Mouse (Mus musculus) gastrocnemius, adult 2 months (tissue): ENCODE measurements around the gene Lgr4. TPM values are rescaled to one million over a fixed set of nuclear protein-coding genes. Genes with fewer than 3 reads are reported as not detected.

Experiments
- DNase-seq: peaks from one replicate; pipeline ENCODE4 v3.0.0; 2022
- H3K27ac ChIP-seq: fragments of 200-600 bp; 2 replicates; pipeline ENCODE4 v1.8.1; 2022; ENCODE audit warnings: mild to moderate bottlenecking
- H3K4me3 ChIP-seq: fragments of 200-600 bp; 2 replicates; pipeline ENCODE4 v1.8.1; 2022; ENCODE audit warnings: mild to moderate bottlenecking, moderate library complexity
- CTCF ChIP-seq: fragments of 200-600 bp; IDR thresholded peaks from 2 replicates; pipeline ENCODE4 v1.8.1; 2022; ENCODE audit warnings: antibody characterized with exemption, mild to moderate bottlenecking, moderate library complexity
- intact Hi-C: fragments of 180-260 bp; cut with DNase I; formaldehyde crosslinking; loops from one replicate; pipeline ENCODE4 v1.15.1; 2025
- total RNA-seq, 2 experiments: library from RNA; stranded (reverse); gene quantifications; 2 replicates each; pipeline ENCODE4 v1.2.3; 2021

Gene Lgr4
- total RNA-seq, 2 experiments from 2014 or later, result 28.9 to 30.4 TPM

DNA sequence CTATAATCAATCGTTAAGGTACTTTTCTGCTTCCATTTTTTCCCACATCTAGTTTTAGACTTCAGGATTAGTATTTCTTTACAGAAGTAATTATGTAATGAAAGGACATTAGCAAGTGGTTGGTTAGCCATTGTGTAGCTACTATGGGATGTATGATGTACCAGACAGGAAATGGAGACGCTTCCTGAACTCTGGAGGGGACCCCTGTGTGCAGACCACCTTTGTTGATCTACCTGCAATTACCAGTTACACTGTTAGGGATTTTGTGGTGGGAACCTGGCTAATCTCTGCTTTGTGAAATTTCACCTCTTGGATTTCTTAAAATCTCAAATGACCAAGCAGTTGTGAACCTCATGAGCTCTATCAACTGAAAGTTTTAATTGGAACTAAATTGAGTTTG, 54.9 kb downstream of the Lgr4 start:
- intact Hi-C loops, result loop anchor here (5.0 kb wide), 1 partner anchor 55 kb away; the partner anchor contains the start of gene Lgr4
- TF ChIP-seq CTCF, result no peak
- Histone ChIP-seq H3K4me3 (no peak overlapping the region), H3K27ac (no peak overlapping the region)
- no peak for DNase-seq

DNA sequence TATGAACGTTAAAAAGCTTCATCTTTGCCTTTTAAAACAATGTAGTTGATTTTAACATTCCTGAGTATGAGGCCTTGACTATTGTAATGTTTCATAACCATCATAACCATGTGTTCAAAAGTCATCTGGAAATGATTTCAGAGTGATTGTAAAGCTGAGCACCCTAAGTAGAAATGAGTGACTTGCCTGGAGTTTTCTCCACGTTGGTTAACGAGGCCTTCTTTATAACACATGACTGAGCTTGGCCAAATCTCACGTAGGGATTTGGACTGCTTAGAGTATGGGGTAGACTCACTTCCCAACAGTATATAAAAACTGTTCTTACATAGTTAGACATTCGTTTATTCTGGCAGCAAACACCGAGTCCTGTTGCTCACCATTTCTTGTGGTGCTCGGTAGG, 55.5 kb downstream of the Lgr4 start:
- Histone ChIP-seq H3K4me3 (no peak overlapping the region), H3K27ac (no peak overlapping the region)
- DNase-seq, result no peak
- intact Hi-C loops, result loop anchor here (5.0 kb wide), 1 partner anchor 56 kb away; the partner anchor contains the start of gene Lgr4
- TF ChIP-seq CTCF, result no peak

DNA sequence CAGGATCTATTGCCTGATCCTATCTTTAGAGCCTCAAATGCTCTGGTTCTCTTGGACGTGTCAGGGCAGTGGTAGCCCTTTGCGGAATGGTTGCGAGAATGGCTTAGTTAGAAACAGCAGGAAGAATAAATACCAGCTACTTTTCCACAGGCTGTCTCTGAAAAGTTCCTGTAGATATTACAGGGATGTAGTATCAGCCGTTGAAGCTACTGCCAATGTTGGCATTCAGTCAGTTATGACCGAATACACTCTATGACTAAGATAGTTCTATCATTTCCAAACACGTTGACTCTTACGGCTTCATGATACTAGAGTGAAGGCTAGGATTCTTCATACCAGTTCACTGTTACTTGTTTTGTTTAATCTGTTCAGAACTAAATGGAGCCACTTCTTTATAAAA, 57.4 kb downstream of the Lgr4 start:
- 0 out of 2 replicates have a peak overlapping the region, but pooled peaks have one; percentile 13 for H3K4me3 ChIP-seq
- TF ChIP-seq CTCF, result no peak
- DNase-seq, result no peak
- peak overlapping the region; percentile 55 for H3K27ac ChIP-seq
- intact Hi-C loops, result loop anchor here (5.0 kb wide), 1 partner anchor 58 kb away; the partner anchor contains the start of gene Lgr4

DNA sequence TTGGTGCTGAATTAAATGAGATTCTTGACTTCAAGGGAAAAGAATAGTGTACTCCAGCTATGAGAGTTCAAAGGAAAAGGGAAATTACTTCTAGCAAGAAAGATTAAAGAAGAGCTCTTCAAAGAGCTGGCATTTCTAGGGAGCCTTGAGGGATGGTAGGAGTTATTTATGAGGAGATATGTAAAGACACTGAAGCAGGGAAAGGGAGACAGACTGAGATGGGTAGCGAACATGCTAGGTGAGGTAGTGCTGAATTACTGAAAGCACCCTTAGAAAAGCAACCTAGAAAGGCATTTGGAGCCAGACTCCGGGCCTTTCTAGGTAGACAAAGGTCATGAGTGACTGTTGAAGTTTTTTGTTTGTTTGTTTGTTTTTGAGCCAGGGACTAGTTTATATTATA, 58.7 kb downstream of the Lgr4 start:
- TF ChIP-seq CTCF, result no peak
- no peak for DNase-seq
- no peak overlapping the region for H3K27ac ChIP-seq
- intact Hi-C loops, result no loop called here
- H3K4me3 ChIP-seq, result no peak overlapping the region

DNA sequence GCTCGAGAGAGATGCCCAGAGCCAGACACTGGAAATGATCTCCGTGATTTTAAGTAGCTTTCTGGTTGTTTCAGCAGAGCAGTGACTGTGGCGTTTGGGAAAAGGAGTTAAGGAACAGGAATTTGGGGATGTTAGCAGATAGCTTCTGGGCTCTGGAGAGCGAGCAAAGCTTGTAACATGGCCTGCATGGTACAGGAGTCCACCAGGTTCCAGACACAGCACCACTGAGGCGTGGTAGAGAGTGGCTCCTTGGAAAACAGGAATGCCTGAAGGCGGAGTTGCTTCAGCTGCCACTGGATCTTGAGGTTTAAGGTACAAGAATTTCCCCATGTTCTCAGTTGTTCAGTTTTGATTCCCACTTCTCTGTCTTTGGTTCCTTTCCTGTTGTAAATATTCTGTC, 59.9 kb downstream of the Lgr4 start:
- Histone ChIP-seq H3K27ac (no peak overlapping the region), H3K4me3 (no peak overlapping the region)
- intact Hi-C loops, result no loop called here
- TF ChIP-seq CTCF, result no peak
- DNase-seq, result no peak

DNA sequence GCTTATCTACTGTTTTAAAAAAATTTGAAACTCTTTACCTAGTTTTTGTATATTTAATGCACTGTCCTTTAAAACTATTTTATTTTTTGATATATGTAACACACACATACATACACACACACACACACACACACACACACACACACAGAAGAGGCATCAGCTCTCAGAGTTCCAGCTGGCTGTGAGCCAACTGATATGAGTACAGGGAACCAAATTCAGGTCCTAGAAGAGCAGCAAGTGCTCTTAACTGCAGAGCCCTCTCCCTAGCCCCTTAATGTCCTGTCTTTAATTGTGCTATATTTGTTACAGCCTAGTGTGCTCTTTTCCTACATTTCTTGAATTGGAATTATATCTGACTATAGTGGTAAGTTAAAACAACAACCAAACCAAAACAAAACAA, 61.8 kb downstream of the Lgr4 start:
- Histone ChIP-seq H3K27ac (no peak overlapping the region), H3K4me3 (no peak overlapping the region)
- TF ChIP-seq CTCF, result no peak
- intact Hi-C loops, result no loop called here
- no peak for DNase-seq

DNA sequence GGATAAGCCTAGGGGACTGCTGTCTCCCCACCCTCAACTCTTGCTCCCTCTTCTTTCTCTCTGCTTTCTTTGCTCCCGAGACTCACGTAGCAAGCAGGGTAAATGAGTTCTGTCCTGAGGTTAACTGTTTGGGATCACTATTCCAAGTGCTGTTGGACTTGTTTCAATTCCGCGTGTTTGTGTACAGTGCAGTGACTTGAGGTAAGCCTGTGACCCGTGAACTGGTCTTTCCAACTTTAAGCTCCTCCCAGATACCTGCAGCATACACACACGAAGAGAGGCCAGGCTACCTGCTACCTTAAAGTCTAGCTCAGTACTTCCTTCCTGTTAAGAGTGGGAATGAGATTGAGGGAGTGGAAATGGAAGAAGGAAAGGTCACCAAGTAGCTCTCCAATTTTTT, 66.0 kb downstream of the Lgr4 start:
- no peak overlapping the region for H3K4me3 ChIP-seq
- DNase-seq, result no peak
- H3K27ac ChIP-seq, result no peak overlapping the region
- intact Hi-C loops, result no loop called here
- no peak for TF ChIP-seq CTCF

DNA sequence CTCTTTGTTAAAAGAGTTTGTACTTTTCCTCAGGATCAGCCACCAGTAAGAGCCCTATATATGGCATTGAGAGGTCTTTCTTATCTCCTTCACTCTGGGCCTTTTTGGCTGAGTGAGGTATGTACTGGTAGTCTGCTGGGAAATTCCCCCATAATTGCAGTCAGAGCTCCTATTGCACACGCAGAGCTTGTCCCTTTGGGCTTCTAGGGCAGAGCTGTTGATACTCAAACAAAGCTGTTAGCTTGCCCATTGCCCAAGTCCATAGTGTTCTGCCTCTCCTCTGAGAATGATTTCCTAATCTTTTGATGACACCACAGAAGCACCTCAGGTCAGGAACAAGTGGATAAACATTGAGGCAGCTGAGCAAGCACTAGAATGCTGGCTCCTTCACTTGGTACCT, 67.5 kb downstream of the Lgr4 start:
- no peak overlapping the region for H3K27ac ChIP-seq

DNA sequence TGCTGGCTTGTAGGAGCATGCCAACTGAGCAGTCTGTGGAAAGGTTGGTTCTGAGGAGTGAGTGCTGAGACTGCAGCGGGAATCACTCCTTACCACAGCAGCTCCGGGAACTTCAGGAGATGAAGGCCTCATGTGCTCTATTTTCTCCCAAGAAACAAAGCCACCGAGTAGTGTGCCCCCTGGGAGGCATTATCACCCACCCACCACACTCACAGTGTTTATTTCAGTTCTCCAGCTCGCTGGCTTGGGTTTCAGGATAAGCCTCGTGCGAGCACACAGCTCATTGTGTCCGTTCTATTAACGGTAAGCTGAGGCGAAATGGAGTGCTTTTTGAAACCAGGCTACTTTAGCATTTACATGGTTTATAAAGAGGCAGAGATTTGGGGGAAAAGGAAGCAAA, 68.1 kb downstream of the Lgr4 start:
- Histone ChIP-seq H3K4me3 (no peak overlapping the region), H3K27ac (no peak overlapping the region)
- DNase-seq, result no peak
- TF ChIP-seq CTCF, result no peak
- intact Hi-C loops, result no loop called here

More for the DNA sequence above, 67.5 kb downstream of the Lgr4 start:
- no peak for TF ChIP-seq CTCF
- intact Hi-C loops, result no loop called here
- H3K4me3 ChIP-seq, result no peak overlapping the region
- DNase-seq, result no peak

DNA sequence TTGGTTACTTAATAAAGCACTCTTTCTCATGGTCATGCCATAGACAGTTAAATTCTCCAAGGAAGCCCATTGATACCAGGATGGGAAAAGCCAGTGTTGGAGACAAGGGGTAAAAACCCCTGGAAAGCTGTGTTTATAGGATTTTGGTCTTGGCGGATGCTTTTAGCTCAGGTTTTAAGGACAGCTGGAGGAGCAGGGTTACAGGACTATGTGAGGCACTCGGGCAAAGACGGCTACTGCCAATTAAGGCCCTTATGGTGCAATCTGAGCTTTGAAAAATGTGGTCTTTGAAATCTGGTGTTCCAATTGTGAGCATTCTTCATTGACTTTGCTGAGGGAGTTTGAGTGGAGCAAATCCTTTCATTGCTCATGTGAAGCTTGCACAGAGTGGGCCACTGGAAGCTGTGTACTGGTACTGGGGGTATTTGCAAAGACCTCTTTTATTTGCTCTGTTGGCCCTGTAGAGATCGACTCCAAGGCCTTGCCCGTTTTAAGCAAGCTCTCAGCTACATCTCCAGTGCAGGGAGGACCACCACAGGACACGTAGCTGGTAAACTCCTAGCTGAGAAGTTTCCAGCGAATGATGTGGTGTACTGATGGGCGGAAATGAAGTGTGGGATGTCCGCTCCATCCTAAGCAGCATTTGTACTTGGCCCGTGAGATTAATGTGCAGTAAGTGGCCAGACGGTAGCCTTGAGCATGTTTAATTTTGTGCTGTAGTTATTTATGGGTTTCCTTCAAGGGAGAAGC, 68.8 kb downstream of the Lgr4 start:
- Histone ChIP-seq H3K4me3 (no peak overlapping the region), H3K27ac (no peak overlapping the region)
- intact Hi-C loops, result no loop called here
- TF ChIP-seq CTCF, result no peak
- DNase-seq, result no peak

DNA sequence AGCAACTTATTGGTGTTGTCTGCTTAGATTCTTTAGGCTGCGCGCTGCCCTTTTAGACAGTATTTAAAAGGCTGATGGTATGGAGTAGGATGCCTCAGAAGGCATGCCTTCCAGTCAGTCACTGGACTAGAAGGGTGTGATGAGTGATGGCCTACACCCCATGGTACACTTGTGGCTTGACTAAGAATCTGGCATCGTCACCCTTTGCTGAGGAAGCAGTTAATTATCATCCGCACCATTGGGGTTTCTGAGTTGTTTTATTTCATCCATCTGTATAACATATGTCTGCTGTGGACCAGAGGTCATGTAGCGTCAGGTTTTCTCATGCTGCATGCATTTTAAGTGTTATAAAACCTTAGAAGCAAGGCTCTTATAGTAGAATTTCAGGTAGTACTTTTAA, 70.5 kb downstream of the Lgr4 start:
- Histone ChIP-seq H3K27ac (no peak overlapping the region), H3K4me3 (no peak overlapping the region)
- TF ChIP-seq CTCF, result no peak
- DNase-seq, result no peak
- intact Hi-C loops, result no loop called here

DNA sequence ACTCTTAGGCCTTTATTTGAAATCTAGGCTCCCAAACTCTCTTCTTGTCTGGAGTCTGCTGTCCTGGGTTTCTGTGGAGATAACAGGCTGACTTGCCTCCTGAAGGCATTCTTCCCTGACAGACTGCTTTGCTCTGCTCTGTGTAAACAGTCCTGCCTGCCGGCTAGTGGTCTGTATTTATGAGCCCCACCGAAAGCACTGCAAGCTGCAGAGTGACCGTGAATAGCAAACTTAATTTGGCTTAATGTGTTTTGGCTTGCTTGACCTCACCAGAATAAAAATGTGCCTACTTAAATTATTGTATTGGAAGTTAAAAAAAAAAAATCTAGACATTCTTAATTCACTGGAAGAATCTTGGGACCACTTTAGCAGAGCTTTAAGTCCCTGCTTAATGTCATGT, 71.7 kb downstream of the Lgr4 start:
- Histone ChIP-seq H3K4me3 (no peak overlapping the region), H3K27ac (no peak overlapping the region)
- intact Hi-C loops, result no loop called here

DNA sequence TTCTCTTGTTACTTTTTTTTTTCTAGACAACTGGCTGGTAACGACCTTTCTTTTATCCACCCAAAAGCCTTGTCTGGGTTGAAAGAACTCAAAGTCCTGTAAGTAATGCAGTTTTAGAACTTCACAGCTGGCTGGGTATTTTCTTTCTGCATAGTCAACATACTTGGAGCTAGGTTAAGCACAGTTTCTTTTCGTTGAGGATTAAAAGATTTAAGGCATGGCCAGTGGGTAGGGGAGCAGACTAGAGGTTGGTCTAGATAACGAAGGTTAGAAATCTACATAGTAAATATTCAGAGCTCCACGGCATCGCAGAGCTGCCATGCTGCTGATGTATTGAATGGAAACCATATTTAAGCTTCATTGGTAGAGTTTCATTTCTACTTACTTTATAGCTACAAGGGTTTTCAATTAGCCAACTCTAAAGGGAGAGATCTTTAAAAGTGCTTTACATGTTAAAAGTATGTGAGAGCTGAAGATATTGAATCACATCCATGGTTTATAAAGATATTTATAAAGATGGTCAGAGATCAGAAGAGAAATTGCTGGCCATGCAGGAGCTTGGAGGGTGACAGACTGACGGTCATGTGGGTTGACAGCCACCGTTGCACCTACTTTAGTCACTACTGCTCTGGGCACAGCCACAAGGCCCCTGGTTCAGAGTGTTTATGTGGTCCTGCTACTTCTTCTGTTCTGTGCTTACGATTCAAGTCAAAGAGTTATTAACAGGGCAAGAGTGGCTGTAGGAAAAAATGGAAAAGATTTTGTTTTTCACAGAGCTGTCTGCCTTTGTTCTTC, 72.4 kb downstream of the Lgr4 start:
- no peak for TF ChIP-seq CTCF
- H3K27ac ChIP-seq, result no peak overlapping the region
- intact Hi-C loops, result no loop called here
- H3K4me3 ChIP-seq, result no peak overlapping the region
- no peak for DNase-seq

More for the DNA sequence above, 71.7 kb downstream of the Lgr4 start:
- no peak for DNase-seq
- no peak for TF ChIP-seq CTCF
